ENCODE assay signal across 8 mouse cellular contexts in genomic region chr19:4125741-4126696, GRCm38 (mm10). TPM values are rescaled to one million over a fixed set of nuclear protein-coding genes. Genes with fewer than 3 reads are reported as not detected.
DNase-seq lines count a peak whose midpoint lies in the region; ATAC-seq lines count a peak whose summit lies in the region.

Gene Aip (minus strand): TSS chr19:4125858.

- H3K27ac ChIP-seq in intestine, embryonic 14.5 days (ENCODE audit: low read depth) = peak within 1 kb of the TSS; percentile 57

- peak within 1 kb of the TSS; percentile 84 for H3K9ac ChIP-seq in intestine, embryonic 14.5 days (ENCODE audit: low read length)

- no peaks in the 10 kb centered on the region for H3K27me3 ChIP-seq in intestine, embryonic 14.5 days (replicated peaks; ENCODE audit: control insufficient read depth, insufficient read depth, low read length)

- H3K36me3 ChIP-seq in intestine, embryonic 14.5 days (ENCODE audit: control insufficient read depth, insufficient read depth, low read length) = peaks cover 28% of the 10 kb centered on the region

- H3K4me3 ChIP-seq in intestine, embryonic 14.5 days (ENCODE audit: low read depth, low read length) = peak within 1 kb of the TSS; percentile 98

- ATAC-seq in intestine, embryonic 14.5 days (replicated peaks; ENCODE audit: low FRiP score, low TSS enrichment, low read depth) = peak; percentile 93

- H3K4me1 ChIP-seq in intestine, embryonic 14.5 days (replicated peaks; ENCODE audit: control insufficient read depth, insufficient read depth, low read length) = peaks cover 13% of the 10 kb centered on the region

- intact Hi-C loops in left cerebral cortex, postnatal 14 days (cut with DNase I) = no loop called here

- no peaks in the 10 kb centered on the region for H3K9me3 ChIP-seq in intestine, embryonic 14.5 days (ENCODE audit: control insufficient read depth, low read length)

- peak within 1 kb of the TSS; percentile 91 for H3K4me2 ChIP-seq in intestine, embryonic 14.5 days (ENCODE audit: low read length)

- peak; percentile 99 for DNase-seq in adrenal gland, adult (ENCODE audit: inconsistent age in 2 of 2, low spot score in 1 of 2)
- peak; percentile 98 for DNase-seq in embryo, embryonic 10.5 days (ENCODE audit: low spot score)
- DNase-seq in gastrocnemius, postnatal 25 days = peak; percentile 99
- peak; percentile 96 for DNase-seq in intestine, embryonic 14.5 days (ENCODE audit: low spot score)
- peak; percentile 98 for DNase-seq in left cerebral cortex, postnatal 14 days (ENCODE audit: low spot score in 2 of 2)
- DNase-seq in mesoderm, embryonic 11.5 days (ENCODE audit: low read depth, low spot score) = peak; percentile 98
- DNase-seq in right cerebral cortex, postnatal 36 days (ENCODE audit: low spot score in 2 of 2) = peak; percentile 97 to 98
- peak; percentile 98 for DNase-seq in yolk sac, embryonic 10.5 days (ENCODE audit: low spot score)

- WGBS in intestine, embryonic 14.5 days = 1% methylated on average over 64 of the region's 64 CpGs

RNA-seq across cellular contexts. Expression of gene Aip, which starts in this region (rescaled TPM):
- total RNA-seq in gastrocnemius, postnatal 25 days (2021) = 10 to 100 TPM; 58.2 to 68.5 TPM
- 89.7 and 96.0 TPM in 2 replicates for polyA plus RNA-seq in intestine, embryonic 14.5 days (2014; fragmentation: Nextera tagmentation; extraction: Ambion mirVana)
- total RNA-seq in left cerebral cortex, postnatal 14 days (2021) = 10 to 100 TPM; 83.4 to 94.1 TPM

Comparison
In these comparisons a context has a peak if more than half of its experiments do, and no peak if none do; other contexts are left out.
1. Peak in every context shown above with its lines: DNase-seq, ATAC-seq, H3K4me3 ChIP-seq and H3K27ac ChIP-seq.